Mouse (Mus musculus): ENCODE measurements at regions not wholly inside any gene's neighbourhood (a gene's known extent, or its start where the extent isn't known, plus 50 kb on each side); places are given as distances from the start of the nearest gene placed in this dataset.

DNA sequence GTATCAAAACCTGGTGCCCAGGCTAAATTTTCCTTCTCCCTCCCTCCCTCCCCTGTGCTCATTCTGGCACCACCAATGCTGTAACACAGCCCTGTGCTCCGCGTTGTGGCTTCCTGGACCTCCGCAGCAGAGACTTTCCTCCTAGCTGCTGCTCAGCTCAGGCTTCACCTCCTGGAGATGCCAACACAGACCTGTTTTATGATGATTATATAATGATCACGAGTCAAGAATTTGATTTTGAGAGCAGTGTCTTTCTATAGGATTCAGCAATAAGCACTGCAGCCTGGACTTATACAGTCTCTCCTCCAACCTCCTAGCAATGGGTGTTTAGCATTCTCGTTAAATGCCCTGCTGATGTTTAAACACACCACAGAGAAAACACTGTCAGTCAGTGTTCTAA, 177.5 kb upstream of the Tas2r119 start:
- WGBS = 74% methylated on average over 5 of the region's 5 CpGs
- Histone ChIP-seq H3K4me1 (ENCODE audit: control insufficient read depth, insufficient read depth, low read length) (no peaks in the 10 kb centered on the region), H3K36me3 (ENCODE audit: control insufficient read depth, insufficient read depth, low read length) (no peaks in the 10 kb centered on the region), H3K4me3 (ENCODE audit: insufficient read depth, low read depth, low read length) (no peak overlapping the region), H3K27me3 (replicated peaks; ENCODE audit: control insufficient read depth, insufficient read depth, low read length) (no peaks in the 10 kb centered on the region), H3K27ac (ENCODE audit: insufficient read depth, low read depth, low read length) (no peak overlapping the region)
- TF ChIP-seq CTCF (conservative IDR thresholded peaks at IDR 0.05; ENCODE audit: insufficient read depth, insufficient read length, low read depth, low read length) = no peak
- TF ChIP-seq POLR2A (IDR thresholded peaks at IDR 0.05; ENCODE audit: low read depth, low read length) = no peak
- no peak for DNase-seq

GRCm38 (mm10) chr15:32002950-32003422, 174.1 kb upstream of the Tas2r119 start:
- H3K27ac ChIP-seq (ENCODE audit: insufficient read depth, low read depth, low read length) = no peak overlapping the region
- DNase-seq = no peak
- H3K4me3 ChIP-seq (ENCODE audit: insufficient read depth, low read depth, low read length) = no peak overlapping the region
- H3K4me1 ChIP-seq (ENCODE audit: control insufficient read depth, insufficient read depth, low read length) = no peaks in the 10 kb centered on the region
- H3K36me3 ChIP-seq (ENCODE audit: control insufficient read depth, insufficient read depth, low read length) = no peaks in the 10 kb centered on the region
- H3K27me3 ChIP-seq (replicated peaks; ENCODE audit: control insufficient read depth, insufficient read depth, low read length) = no peaks in the 10 kb centered on the region
- no peak for TF ChIP-seq POLR2A (IDR thresholded peaks at IDR 0.05; ENCODE audit: low read depth, low read length)
- TF ChIP-seq CTCF (conservative IDR thresholded peaks at IDR 0.05; ENCODE audit: insufficient read depth, insufficient read length, low read depth, low read length) = no peak
- WGBS = 63% methylated on average over 2 of the region's 2 CpGs

GRCm38 (mm10) chr15:32003489-32003888, 173.6 kb upstream of the Tas2r119 start:
- Histone ChIP-seq H3K4me1 (ENCODE audit: control insufficient read depth, insufficient read depth, low read length) (no peaks in the 10 kb centered on the region), H3K36me3 (ENCODE audit: control insufficient read depth, insufficient read depth, low read length) (no peaks in the 10 kb centered on the region), H3K27ac (ENCODE audit: insufficient read depth, low read depth, low read length) (no peak overlapping the region), H3K27me3 (replicated peaks; ENCODE audit: control insufficient read depth, insufficient read depth, low read length) (no peaks in the 10 kb centered on the region), H3K4me3 (ENCODE audit: insufficient read depth, low read depth, low read length) (no peak overlapping the region)
- no peak for TF ChIP-seq POLR2A (IDR thresholded peaks at IDR 0.05; ENCODE audit: low read depth, low read length)
- no peak for TF ChIP-seq CTCF (conservative IDR thresholded peaks at IDR 0.05; ENCODE audit: insufficient read depth, insufficient read length, low read depth, low read length)
- 19% methylated on average over 6 of the region's 6 CpGs for WGBS
- DNase-seq = no peak

GRCm38 (mm10) chr15:32005986-32006385, 171.1 kb upstream of the Tas2r119 start:
- no peak overlapping the region for H3K4me3 ChIP-seq (ENCODE audit: insufficient read depth, low read depth, low read length)
- DNase-seq = no peak
- no peaks in the 10 kb centered on the region for H3K27me3 ChIP-seq (replicated peaks; ENCODE audit: control insufficient read depth, insufficient read depth, low read length)
- TF ChIP-seq CTCF (conservative IDR thresholded peaks at IDR 0.05; ENCODE audit: insufficient read depth, insufficient read length, low read depth, low read length) (no peak), POLR2A (IDR thresholded peaks at IDR 0.05; ENCODE audit: low read depth, low read length) (no peak)
- H3K27ac ChIP-seq (ENCODE audit: insufficient read depth, low read depth, low read length) = no peak overlapping the region
- H3K4me1 ChIP-seq (ENCODE audit: control insufficient read depth, insufficient read depth, low read length) = no peaks in the 10 kb centered on the region
- H3K36me3 ChIP-seq (ENCODE audit: control insufficient read depth, insufficient read depth, low read length) = no peaks in the 10 kb centered on the region
- WGBS = 30% methylated on average over 5 of the region's 5 CpGs

DNA sequence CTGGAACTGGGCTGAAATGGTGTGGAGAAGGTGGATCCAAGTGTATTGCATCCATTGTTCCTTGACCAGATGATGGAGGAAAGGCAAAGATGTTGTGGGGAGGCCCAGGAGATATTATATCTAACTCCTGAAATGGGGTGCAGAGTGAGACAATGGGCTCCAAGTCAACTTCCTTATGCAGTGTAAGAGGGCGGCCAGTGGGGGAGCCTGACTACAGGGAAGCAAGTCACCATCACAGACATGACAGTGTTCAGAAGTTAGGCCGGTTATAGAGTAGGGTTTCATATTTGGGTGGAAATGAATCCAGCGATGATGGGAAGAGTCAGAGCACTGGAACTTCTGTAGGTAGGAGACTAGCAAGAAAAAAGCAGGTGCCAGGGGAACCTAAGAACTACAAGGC, 167.3 kb upstream of the Tas2r119 start:
- no peaks in the 10 kb centered on the region for H3K36me3 ChIP-seq (ENCODE audit: control insufficient read depth, insufficient read depth, low read length)
- WGBS = 92% methylated on average over 3 of the region's 3 CpGs
- TF ChIP-seq CTCF (conservative IDR thresholded peaks at IDR 0.05; ENCODE audit: insufficient read depth, insufficient read length, low read depth, low read length) (no peak; the same call in 1 of the 2 replicates), POLR2A (IDR thresholded peaks at IDR 0.05; ENCODE audit: low read depth, low read length) (no peak)
- H3K27ac ChIP-seq (ENCODE audit: insufficient read depth, low read depth, low read length) = no peak overlapping the region
- peak; percentile 7 for DNase-seq
- peaks cover 3% of the 10 kb centered on the region; the same call in 1 of the 2 replicates for H3K4me1 ChIP-seq (ENCODE audit: control insufficient read depth, insufficient read depth, low read length)
- H3K4me3 ChIP-seq (ENCODE audit: insufficient read depth, low read depth, low read length) = no peak overlapping the region
- H3K27me3 ChIP-seq (replicated peaks; ENCODE audit: control insufficient read depth, insufficient read depth, low read length) = no peaks in the 10 kb centered on the region

DNA sequence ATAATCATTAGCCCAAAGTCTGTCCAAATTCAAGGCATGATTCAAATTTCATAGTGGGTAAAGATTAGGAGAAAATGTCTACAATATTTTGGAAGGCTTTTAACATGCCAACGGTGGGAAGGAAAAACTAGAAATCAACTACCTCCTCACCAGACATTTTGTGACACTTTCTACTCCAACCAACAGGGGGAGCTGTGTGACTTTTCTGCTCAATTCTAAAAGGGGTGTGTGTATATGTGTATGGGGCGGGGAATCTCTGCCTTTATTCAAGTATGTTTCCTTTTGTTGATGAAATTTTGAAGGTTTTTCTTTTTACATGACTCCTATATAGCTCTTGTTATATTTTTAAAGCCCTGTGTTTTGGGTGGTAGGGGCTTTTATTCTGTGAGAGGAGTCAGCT, 165.0 kb upstream of the Tas2r119 start:
- peaks cover 3% of the 10 kb centered on the region; the same call in 1 of the 2 replicates for H3K4me1 ChIP-seq (ENCODE audit: control insufficient read depth, insufficient read depth, low read length)
- 0 out of 2 replicates have a peak, but pooled peaks have one; percentile 24 for TF ChIP-seq CTCF (conservative IDR thresholded peaks at IDR 0.05; ENCODE audit: insufficient read depth, insufficient read length, low read depth, low read length)
- TF ChIP-seq POLR2A (IDR thresholded peaks at IDR 0.05; ENCODE audit: low read depth, low read length) = no peak
- no peak overlapping the region for H3K4me3 ChIP-seq (ENCODE audit: insufficient read depth, low read depth, low read length)
- no peaks in the 10 kb centered on the region for H3K36me3 ChIP-seq (ENCODE audit: control insufficient read depth, insufficient read depth, low read length)
- 20% methylated on average over 2 of the region's 2 CpGs for WGBS
- no peak overlapping the region for H3K27ac ChIP-seq (ENCODE audit: insufficient read depth, low read depth, low read length)
- DNase-seq = peak; percentile 66
- H3K27me3 ChIP-seq (replicated peaks; ENCODE audit: control insufficient read depth, insufficient read depth, low read length) = no peaks in the 10 kb centered on the region

DNA sequence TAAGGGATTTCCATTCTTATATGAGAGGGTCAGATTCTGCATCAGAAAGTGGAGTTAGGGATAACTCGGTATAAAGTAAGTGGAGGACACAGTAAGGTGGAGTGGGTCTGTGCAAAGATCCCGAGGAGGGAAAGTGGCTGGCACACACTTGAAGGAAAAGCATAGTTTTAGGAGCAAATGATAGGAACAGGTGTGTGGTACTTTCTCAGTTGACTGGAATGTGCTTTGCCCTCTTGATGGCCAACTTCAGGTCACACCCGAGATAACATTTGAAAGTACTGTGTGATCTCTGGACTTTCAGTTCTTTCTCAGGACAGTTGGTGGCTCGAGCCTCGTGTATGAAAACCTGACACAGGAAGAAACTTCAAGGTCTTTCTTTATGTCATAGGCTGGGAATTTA, 164.3 kb upstream of the Tas2r119 start:
- Histone ChIP-seq H3K36me3 (ENCODE audit: control insufficient read depth, insufficient read depth, low read length) (no peaks in the 10 kb centered on the region), H3K27me3 (replicated peaks; ENCODE audit: control insufficient read depth, insufficient read depth, low read length) (no peaks in the 10 kb centered on the region), H3K4me3 (ENCODE audit: insufficient read depth, low read depth, low read length) (no peak overlapping the region), H3K4me1 (ENCODE audit: control insufficient read depth, insufficient read depth, low read length) (peaks cover 3% of the 10 kb centered on the region; the same call in 1 of the 2 replicates), H3K27ac (ENCODE audit: insufficient read depth, low read depth, low read length) (no peak overlapping the region)
- no peak for TF ChIP-seq CTCF (conservative IDR thresholded peaks at IDR 0.05; ENCODE audit: insufficient read depth, insufficient read length, low read depth, low read length)
- no peak for TF ChIP-seq POLR2A (IDR thresholded peaks at IDR 0.05; ENCODE audit: low read depth, low read length)
- no peak for DNase-seq
- WGBS = 65% methylated on average over 5 of the region's 5 CpGs
